Mouse (Mus musculus): ENCODE measurements around the gene Dcps. TPM values are rescaled to one million over a fixed set of nuclear protein-coding genes. Genes with fewer than 3 reads are reported as not detected.

Gene Dcps
- polyA plus RNA-seq, 1 experiment = 27.0 TPM

- peaks cover 3% of the 10 kb centered on the region for H3K36me3 ChIP-seq (ENCODE audit: control insufficient read depth, insufficient read depth, low read length)
- TF ChIP-seq CTCF (IDR thresholded peaks at IDR 0.05; ENCODE audit: extremely low read depth, insufficient read depth, insufficient read length, insufficient replicate concordance) (no peak), POLR2A (IDR thresholded peaks at IDR 0.05; ENCODE audit: low read depth, low read length) (no peak)
- 80% methylated on average over 3 of the region's 3 CpGs for whole genome bisulfite sequencing
- no peak overlapping the region for H3K4me3 ChIP-seq (ENCODE audit: extremely low read depth, insufficient read depth, insufficient read length)
- H3K27ac ChIP-seq (ENCODE audit: insufficient read depth, low read length) = no peak overlapping the region
- H3K4me1 ChIP-seq (ENCODE audit: control insufficient read depth, insufficient read depth, insufficient read length) = no peaks in the 10 kb centered on the region; the same call in 1 of the 2 replicates
- no peak for DNase-seq (ENCODE audit: low read depth in 1 of 2, low spot score in 2 of 2)
- no peaks in the 10 kb centered on the region for H3K27me3 ChIP-seq (ENCODE audit: control insufficient read depth, insufficient read depth, low read length)
Measured at GRCm38 (mm10) chr9:35194048-35194447, 18.2 kb upstream of the Dcps start.

- DNase-seq (ENCODE audit: low read depth in 1 of 2, low spot score in 2 of 2) = no peak
- H3K4me3 ChIP-seq (ENCODE audit: extremely low read depth, insufficient read depth, insufficient read length) = no peak overlapping the region
- 88% methylated on average over 11 of the region's 11 CpGs for WGBS
- no peaks in the 10 kb centered on the region for H3K27me3 ChIP-seq (ENCODE audit: control insufficient read depth, insufficient read depth, low read length)
- peaks cover 8% of the 10 kb centered on the region for H3K36me3 ChIP-seq (ENCODE audit: control insufficient read depth, insufficient read depth, low read length)
- H3K4me1 ChIP-seq (ENCODE audit: control insufficient read depth, insufficient read depth, insufficient read length) = no peaks in the 10 kb centered on the region; the same call in 1 of the 2 replicates
- no peak for TF ChIP-seq CTCF (IDR thresholded peaks at IDR 0.05; ENCODE audit: extremely low read depth, insufficient read depth, insufficient read length, insufficient replicate concordance)
- TF ChIP-seq POLR2A (IDR thresholded peaks at IDR 0.05; ENCODE audit: low read depth, low read length) = no peak
- no peak overlapping the region for H3K27ac ChIP-seq (ENCODE audit: insufficient read depth, low read length)
Measured at GRCm38 (mm10) chr9:35192983-35193542, 17.2 kb upstream of the Dcps start.

GRCm38 (mm10) chr9:35188700-35189099, 12.8 kb upstream of the Dcps start:
- WGBS = 88% methylated on average over 22 of the region's 22 CpGs
- H3K4me1 ChIP-seq (ENCODE audit: control insufficient read depth, insufficient read depth, insufficient read length) = peaks cover 8% of the 10 kb centered on the region; the same call in 1 of the 2 replicates
- no peak for TF ChIP-seq POLR2A (IDR thresholded peaks at IDR 0.05; ENCODE audit: low read depth, low read length)
- TF ChIP-seq CTCF (IDR thresholded peaks at IDR 0.05; ENCODE audit: extremely low read depth, insufficient read depth, insufficient read length, insufficient replicate concordance) = no peak
- no peaks in the 10 kb centered on the region for H3K27me3 ChIP-seq (ENCODE audit: control insufficient read depth, insufficient read depth, low read length)
- H3K4me3 ChIP-seq (ENCODE audit: extremely low read depth, insufficient read depth, insufficient read length) = no peak overlapping the region
- peaks cover 13% of the 10 kb centered on the region for H3K36me3 ChIP-seq (ENCODE audit: control insufficient read depth, insufficient read depth, low read length)
- no peak overlapping the region for H3K27ac ChIP-seq (ENCODE audit: insufficient read depth, low read length)
- DNase-seq (ENCODE audit: low read depth in 1 of 2, low spot score in 2 of 2) = no peak

GRCm38 (mm10) chr9:35187351-35187903, 11.6 kb upstream of the Dcps start:
- DNase-seq (ENCODE audit: low read depth in 1 of 2, low spot score in 2 of 2) = no peak
- H3K4me3 ChIP-seq (ENCODE audit: extremely low read depth, insufficient read depth, insufficient read length) = no peak overlapping the region
- H3K36me3 ChIP-seq (ENCODE audit: control insufficient read depth, insufficient read depth, low read length) = peaks cover 13% of the 10 kb centered on the region
- TF ChIP-seq POLR2A (IDR thresholded peaks at IDR 0.05; ENCODE audit: low read depth, low read length) (no peak), CTCF (IDR thresholded peaks at IDR 0.05; ENCODE audit: extremely low read depth, insufficient read depth, insufficient read length, insufficient replicate concordance) (no peak)
- peaks cover 10% of the 10 kb centered on the region; the same call in 1 of the 2 replicates for H3K4me1 ChIP-seq (ENCODE audit: control insufficient read depth, insufficient read depth, insufficient read length)
- WGBS = 62% methylated on average over 10 of the region's 10 CpGs
- no peak overlapping the region for H3K27ac ChIP-seq (ENCODE audit: insufficient read depth, low read length)
- no peaks in the 10 kb centered on the region for H3K27me3 ChIP-seq (ENCODE audit: control insufficient read depth, insufficient read depth, low read length)

- Histone ChIP-seq H3K27me3 (ENCODE audit: control insufficient read depth, insufficient read depth, low read length) (no peaks in the 10 kb centered on the region), H3K4me1 (ENCODE audit: control insufficient read depth, insufficient read depth, insufficient read length) (peaks cover 10% of the 10 kb centered on the region; the same call in 1 of the 2 replicates), H3K27ac (ENCODE audit: insufficient read depth, low read length) (no peak overlapping the region), H3K36me3 (ENCODE audit: control insufficient read depth, insufficient read depth, low read length) (peaks cover 13% of the 10 kb centered on the region), H3K4me3 (ENCODE audit: extremely low read depth, insufficient read depth, insufficient read length) (no peak overlapping the region)
- TF ChIP-seq POLR2A (IDR thresholded peaks at IDR 0.05; ENCODE audit: low read depth, low read length) = no peak
- TF ChIP-seq CTCF (IDR thresholded peaks at IDR 0.05; ENCODE audit: extremely low read depth, insufficient read depth, insufficient read length, insufficient replicate concordance) = no peak
- peak in 1 of 2 experiments; percentile 16 for DNase-seq (ENCODE audit: low read depth in 1 of 2, low spot score in 2 of 2)
- WGBS = 32% methylated on average over 4 of the region's 4 CpGs
Measured at GRCm38 (mm10) chr9:35186430-35186829, 10.6 kb upstream of the Dcps start.

- Histone ChIP-seq H3K27ac (ENCODE audit: insufficient read depth, low read length) (no peak overlapping the region), H3K4me1 (ENCODE audit: control insufficient read depth, insufficient read depth, insufficient read length) (peaks cover 10% of the 10 kb centered on the region; the same call in 1 of the 2 replicates), H3K4me3 (ENCODE audit: extremely low read depth, insufficient read depth, insufficient read length) (no peak overlapping the region), H3K27me3 (ENCODE audit: control insufficient read depth, insufficient read depth, low read length) (no peaks in the 10 kb centered on the region), H3K36me3 (ENCODE audit: control insufficient read depth, insufficient read depth, low read length) (peaks cover 5% of the 10 kb centered on the region; the same call in 1 of the 2 replicates)
- TF ChIP-seq CTCF (IDR thresholded peaks at IDR 0.05; ENCODE audit: extremely low read depth, insufficient read depth, insufficient read length, insufficient replicate concordance) = no peak
- 35% methylated on average over 5 of the region's 5 CpGs for WGBS
- DNase-seq (ENCODE audit: low read depth in 1 of 2, low spot score in 2 of 2) = no peak
Measured at GRCm38 (mm10) chr9:35183359-35183758, 7.5 kb upstream of the Dcps start.

- Histone ChIP-seq H3K4me1 (ENCODE audit: control insufficient read depth, insufficient read depth, insufficient read length) (peaks cover 10% of the 10 kb centered on the region; the same call in 1 of the 2 replicates), H3K27ac (ENCODE audit: insufficient read depth, low read length) (no peak overlapping the region), H3K27me3 (ENCODE audit: control insufficient read depth, insufficient read depth, low read length) (no peaks in the 10 kb centered on the region), H3K4me3 (ENCODE audit: extremely low read depth, insufficient read depth, insufficient read length) (no peak overlapping the region), H3K36me3 (ENCODE audit: control insufficient read depth, insufficient read depth, low read length) (peaks cover 5% of the 10 kb centered on the region; the same call in 1 of the 2 replicates)
- 48% methylated on average over 2 of the region's 2 CpGs for WGBS
- DNase-seq (ENCODE audit: low read depth in 1 of 2, low spot score in 2 of 2) = no peak
- TF ChIP-seq CTCF (IDR thresholded peaks at IDR 0.05; ENCODE audit: extremely low read depth, insufficient read depth, insufficient read length, insufficient replicate concordance) (no peak), POLR2A (IDR thresholded peaks at IDR 0.05; ENCODE audit: low read depth, low read length) (no peak)
Measured at GRCm38 (mm10) chr9:35182832-35183231, 7.0 kb upstream of the Dcps start.

Measured in spleen, adult 2 months (tissue).